In the genomic region with DNA sequence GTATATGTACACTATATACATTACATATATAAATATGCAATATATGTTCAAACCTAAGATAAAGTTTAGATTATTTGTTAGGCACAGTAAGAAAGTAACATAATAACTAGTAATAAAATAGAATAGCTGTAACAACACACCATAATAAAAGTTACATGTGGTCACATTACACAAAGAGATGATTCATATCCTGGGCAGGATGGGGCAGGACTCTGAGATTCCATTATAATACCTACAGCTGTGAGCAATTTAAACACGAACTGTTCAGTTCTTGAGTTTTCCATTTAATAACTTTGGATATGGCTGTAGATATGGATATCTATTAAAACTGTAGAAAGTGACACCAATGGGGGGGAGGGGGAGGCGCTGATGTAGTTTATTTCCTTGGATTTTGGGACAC, we compare ENCODE assay signal across 20 mouse cellular contexts.
"Had no signal": no experiment of that assay in that cellular context is flagged by ENCODE, and none has a peak within 500 bp of the region (broad histone marks: within the 10 kb centered on the region; RNA-seq: fewer than 3 reads in every experiment).

No protein-coding gene starts in this region.

- H3K4me3 ChIP-seq: liver, embryonic 15.5 days; lung, embryonic 15.5 days; megakaryocyte, embryonic 14.5 days; midbrain, embryonic 13.5 days; midbrain, embryonic 15.5 days; neural tube, embryonic 13.5 days; neural tube, embryonic 15.5 days had no signal

- H3K9me3 ChIP-seq: liver, embryonic 15.5 days; lung, embryonic 15.5 days; megakaryocyte, embryonic 14.5 days; midbrain, embryonic 13.5 days; midbrain, embryonic 15.5 days; neural tube, embryonic 13.5 days; neural tube, embryonic 15.5 days had no signal

- H3K9ac ChIP-seq: liver, embryonic 15.5 days; liver, postnatal 0 days; lung, embryonic 15.5 days; midbrain, embryonic 13.5 days; midbrain, embryonic 15.5 days; neural tube, embryonic 13.5 days; neural tube, embryonic 15.5 days had no signal

- H3K4me1 ChIP-seq: liver, embryonic 15.5 days had no signal

- ATAC-seq: liver, postnatal 0 days; lung, postnatal 0 days; midbrain, embryonic 13.5 days; midbrain, embryonic 15.5 days had no signal

- DNase-seq: liver, postnatal 0 days; lung, adult 2 months; lung, postnatal 14 days; lung, postnatal 36 days; retina, postnatal 1 day; right cerebral cortex, adult 18-20 months; right cerebral cortex, postnatal 25 days; thymus, adult 18-20 months; thymus, postnatal 14 days; thymus, postnatal 36 days had no signal

- H3K4me2 ChIP-seq: liver, embryonic 15.5 days; lung, embryonic 15.5 days; midbrain, embryonic 11.5 days; midbrain, embryonic 13.5 days; midbrain, embryonic 15.5 days; neural tube, embryonic 13.5 days; neural tube, embryonic 15.5 days had no signal

- H3K27me3 ChIP-seq: lung, embryonic 15.5 days; midbrain, embryonic 15.5 days; neural tube, embryonic 13.5 days; neural tube, embryonic 15.5 days had no signal

- H3K27ac ChIP-seq: liver, embryonic 15.5 days; lung, embryonic 15.5 days; macrophage; midbrain, embryonic 13.5 days; midbrain, embryonic 15.5 days; neural tube, embryonic 13.5 days; neural tube, embryonic 15.5 days had no signal

- H3K36me3 ChIP-seq: liver, embryonic 15.5 days; lung, embryonic 15.5 days; midbrain, embryonic 13.5 days; midbrain, embryonic 15.5 days; neural tube, embryonic 13.5 days; neural tube, embryonic 15.5 days had no signal
